Mouse (Mus musculus): Measurements from ENCODE around the gene Ublcp1. TPM values are rescaled to one million over a fixed set of nuclear protein-coding genes. Genes with fewer than 3 reads are reported as not detected.

Ublcp1 gene
- 146 TPM for polyA plus RNA-seq (2015; fragmentation: Illumina TruSeq; extraction: RNeasy Lipid Tissue Mini Kit (QIAGEN cat#74804); ENCODE audit: insufficient read depth, low replicate concordance)

GRCm38 (mm10) chr11:44470432-44471336 is at the start of gene Ublcp1:
Gene Ublcp1, minus strand, starts transcription at chr11:44470498.

GRCm38 (mm10) chr11:44518281-44519095 is 48.2 kb upstream of the Ublcp1 start, which contains the start of gene Rnf145:
Gene Rnf145, plus strand, starts transcription at chr11:44518964.

Other genes starting within 250 kb of the Ublcp1 start
- gene Il12b, start 70.4 kb downstream of the Ublcp1 start, polyA plus RNA-seq (2015; fragmentation: Illumina TruSeq; extraction: RNeasy Lipid Tissue Mini Kit (QIAGEN cat#74804); ENCODE audit: insufficient read depth, low replicate concordance): 4.2 TPM
- gene Rnf145, start 48.5 kb upstream of the Ublcp1 start, polyA plus RNA-seq (2015; fragmentation: Illumina TruSeq; extraction: RNeasy Lipid Tissue Mini Kit (QIAGEN cat#74804); ENCODE audit: insufficient read depth, low replicate concordance): 131 TPM
- 45.6 TPM for gene Ebf1, start 146.8 kb upstream of the Ublcp1 start, polyA plus RNA-seq (2015; fragmentation: Illumina TruSeq; extraction: RNeasy Lipid Tissue Mini Kit (QIAGEN cat#74804); ENCODE audit: insufficient read depth, low replicate concordance)